Mouse (Mus musculus) stomach, embryonic 14.5 days (tissue): ENCODE measurements around the gene Skiv2l. TPM values are rescaled to one million over a fixed set of nuclear protein-coding genes. Genes with fewer than 3 reads are reported as not detected.
"Not testable (repeated sequence)": the region's sequence is repeated elsewhere in the genome, so short reads cannot be mapped to it uniquely, and the experiment has no call there.

Source experiments
- ATAC-seq: fragments of 200-750 bp; cut with Nextera tagmentation; 2 replicates; pipeline ENCODE4 v1.8.0; 2017; ENCODE audit warnings: low read depth, moderate TSS enrichment; ENCODE audit not compliant: insufficient number of reproducible peaks, insufficient read depth, low FRiP score
- H3K27ac ChIP-seq: fragments of 300-500 bp; sonication (generic); 2 replicates; pipeline ENCODE4 v1.5.1; 2014; ENCODE audit warnings: mild to moderate bottlenecking, low read length, moderate library complexity, mixed read lengths
- H3K27me3 ChIP-seq: fragments of 300-500 bp; sonication (generic); 2 replicates; pipeline ENCODE4 v1.6.1; 2014; ENCODE audit warnings: low read length, control low read depth, mixed read lengths; ENCODE audit not compliant: control insufficient read depth, insufficient read depth
- H3K36me3 ChIP-seq: fragments of 300-500 bp; sonication (generic); 2 replicates; pipeline ENCODE4 v1.6.1; 2014; ENCODE audit warnings: mild to moderate bottlenecking, control low read depth, low read length, moderate library complexity, mixed read lengths; ENCODE audit not compliant: control insufficient read depth, insufficient read depth
- H3K4me1 ChIP-seq: fragments of 300-500 bp; sonication (generic); 2 replicates; pipeline ENCODE4 v1.6.1; 2014; ENCODE audit warnings: low read length, control low read depth, mixed read lengths; ENCODE audit not compliant: control insufficient read depth, insufficient read depth
- H3K4me2 ChIP-seq: fragments of 300-500 bp; sonication (generic); replicated peaks from 2 replicates; pipeline ENCODE4 v1.6.1; 2014; ENCODE audit warnings: low read depth, low read length, control low read depth
- H3K4me3 ChIP-seq: fragments of 300-500 bp; sonication (generic); 2 replicates; pipeline ENCODE4 v1.5.1; 2014; ENCODE audit warnings: low read depth, low read length, control low read depth
- H3K9ac ChIP-seq: fragments of 300-500 bp; sonication (generic); replicated peaks from 2 replicates; pipeline ENCODE4 v1.6.1; 2014; ENCODE audit warnings: low read depth, mild to moderate bottlenecking, control low read depth, low read length, moderate library complexity, mixed read lengths
- H3K9me3 ChIP-seq: fragments of 300-500 bp; sonication (generic); 2 replicates; pipeline ENCODE4 v1.6.1; 2016; ENCODE audit warnings: low read depth, low read length, control low read depth; ENCODE audit not compliant: control insufficient read depth
- WGBS: fragments of 180-500 bp; shearing (Covaris S2); extraction: QIAGEN DNeasy Blood & Tissue Kit; methylation state at CpG from one replicate; pipeline ENCODE4 v1.1.7; 2014; 5-methylcytosine and 5-hydroxymethylcytosine counted together
- polyA plus RNA-seq: library from polyadenylated mRNA; unstranded; fragments of >200 nt; fragmentation: Nextera tagmentation; extraction: Ambion mirVana; gene quantifications from 2 replicates; pipeline ENCODE4 v1.2.1, GENCODE M21; 2014

The Skiv2l gene
- polyA plus RNA-seq, 1 experiment from 2014 or later = 39.5 TPM

DNA sequence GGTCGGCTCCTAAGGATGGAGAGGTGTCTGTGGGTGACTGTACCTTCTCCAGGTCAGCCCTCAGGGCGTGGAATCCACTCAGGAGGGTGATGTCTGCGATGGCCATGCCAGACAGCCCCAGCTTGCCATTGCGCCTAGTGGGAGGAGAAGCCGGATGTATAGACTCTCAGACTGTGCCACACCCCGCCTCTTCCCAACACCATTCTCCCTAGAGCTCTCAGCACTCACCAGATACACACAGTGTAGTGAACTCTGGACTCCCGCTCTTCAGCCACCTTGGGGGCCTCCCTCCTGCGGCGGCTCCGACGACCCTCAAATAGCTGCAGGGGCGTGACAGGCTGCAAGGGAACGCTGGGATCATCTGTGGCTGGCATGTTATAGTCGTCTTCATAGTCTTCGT lies 38.7 kb downstream of the Skiv2l start:
- no peak overlapping the region for H3K9ac ChIP-seq
- H3K4me2 ChIP-seq = no peak overlapping the region
- no peaks in the 10 kb centered on the region for H3K27me3 ChIP-seq
- no peak overlapping the region for H3K4me3 ChIP-seq
- 66% methylated on average over 15 of the region's 15 CpGs for WGBS
- no peak overlapping the region for H3K27ac ChIP-seq
- no peaks in the 10 kb centered on the region for H3K36me3 ChIP-seq
- H3K4me1 ChIP-seq = no peaks in the 10 kb centered on the region
- H3K9me3 ChIP-seq = no peaks in the 10 kb centered on the region
- no peak for ATAC-seq

DNA sequence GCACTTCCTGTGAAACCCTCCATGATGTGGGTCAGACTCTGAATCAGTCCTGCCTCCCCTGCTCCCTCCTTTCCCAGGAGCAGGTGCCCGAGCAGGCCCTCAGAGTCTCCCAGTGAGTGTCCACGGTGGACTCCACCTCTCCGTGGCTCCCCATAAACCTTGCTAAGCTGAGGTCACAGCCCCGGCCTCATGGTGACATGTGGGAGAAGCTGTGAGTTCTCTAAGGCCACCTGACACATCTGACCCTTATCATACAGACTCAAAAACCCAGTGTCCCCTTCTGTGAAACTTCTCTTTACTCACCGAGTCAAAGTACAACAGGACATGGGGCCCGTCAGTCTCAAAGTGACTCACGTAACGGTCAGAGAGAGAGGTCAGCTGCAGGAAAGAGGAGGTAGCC lies 39.2 kb downstream of the Skiv2l start:
- H3K4me2 ChIP-seq, H3K4me3 ChIP-seq, H3K27me3 ChIP-seq, H3K4me1 ChIP-seq, H3K9me3 ChIP-seq, H3K36me3 ChIP-seq, H3K27ac ChIP-seq, H3K9ac ChIP-seq, ATAC-seq: not testable (repeated sequence)
- WGBS = 74% methylated on average over 8 of the region's 8 CpGs

DNA sequence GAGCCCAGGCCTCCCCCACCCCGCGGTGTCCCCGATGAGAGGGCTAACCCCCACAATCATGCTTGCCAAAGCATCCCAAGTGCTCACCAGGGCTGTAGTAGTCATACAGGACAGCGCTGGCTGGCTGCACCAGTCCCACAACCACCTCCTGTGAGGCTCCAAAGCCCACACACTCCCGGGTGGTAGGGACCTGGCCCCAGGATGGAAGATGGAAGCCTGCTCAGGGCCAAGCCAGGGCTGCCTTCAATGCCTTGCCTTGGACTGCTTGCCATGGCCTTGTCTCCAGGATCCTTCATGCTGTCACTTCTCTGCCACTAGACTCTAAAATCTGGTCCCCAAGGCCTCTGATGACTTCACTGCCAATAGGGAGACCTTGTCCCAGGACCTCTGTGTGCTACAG lies 39.6 kb downstream of the Skiv2l start:
- not testable (repeated sequence) for H3K9me3 ChIP-seq, H3K4me2 ChIP-seq, H3K4me1 ChIP-seq, H3K27ac ChIP-seq, ATAC-seq, H3K27me3 ChIP-seq, H3K4me3 ChIP-seq, H3K36me3 ChIP-seq, H3K9ac ChIP-seq
- WGBS = 75% methylated on average over 5 of the region's 5 CpGs

DNA sequence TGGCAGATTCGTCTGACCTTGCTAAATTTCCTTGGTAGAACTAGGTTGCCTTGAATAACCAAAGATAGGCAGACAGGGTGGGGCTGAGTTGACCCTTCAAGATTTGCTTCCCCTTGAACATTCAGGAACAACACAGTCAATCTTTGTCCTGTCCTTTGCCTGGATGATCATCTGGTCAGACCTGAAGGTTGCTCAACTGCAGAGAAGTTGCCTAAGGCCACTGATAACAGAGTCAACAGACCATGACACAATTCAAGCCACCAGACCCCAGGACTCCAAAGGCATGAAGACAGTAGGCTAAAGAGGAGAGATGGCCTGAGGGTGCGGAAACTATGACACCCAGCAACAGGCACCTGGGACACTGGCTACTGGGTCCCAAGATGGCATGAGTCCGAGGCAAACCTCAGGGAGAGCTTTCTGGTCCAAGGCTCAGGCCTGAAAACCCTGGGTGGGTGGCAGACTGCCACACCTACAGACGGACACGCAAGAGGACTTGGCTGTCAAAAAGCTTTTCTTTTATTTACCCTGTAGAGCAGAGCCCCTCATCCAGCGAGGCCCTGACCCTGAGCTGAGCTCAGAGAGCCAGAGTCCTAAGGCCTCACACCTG lies 41.3 kb downstream of the Skiv2l start:
- H3K27ac ChIP-seq = no peak overlapping the region
- no peaks in the 10 kb centered on the region for H3K4me1 ChIP-seq
- WGBS = 77% methylated on average over 6 of the region's 6 CpGs
- H3K4me2 ChIP-seq = no peak overlapping the region
- no peaks in the 10 kb centered on the region for H3K36me3 ChIP-seq
- no peaks in the 10 kb centered on the region for H3K9me3 ChIP-seq
- no peak overlapping the region for H3K9ac ChIP-seq
- no peak overlapping the region for H3K4me3 ChIP-seq
- ATAC-seq = no peak
- H3K27me3 ChIP-seq = no peaks in the 10 kb centered on the region

DNA sequence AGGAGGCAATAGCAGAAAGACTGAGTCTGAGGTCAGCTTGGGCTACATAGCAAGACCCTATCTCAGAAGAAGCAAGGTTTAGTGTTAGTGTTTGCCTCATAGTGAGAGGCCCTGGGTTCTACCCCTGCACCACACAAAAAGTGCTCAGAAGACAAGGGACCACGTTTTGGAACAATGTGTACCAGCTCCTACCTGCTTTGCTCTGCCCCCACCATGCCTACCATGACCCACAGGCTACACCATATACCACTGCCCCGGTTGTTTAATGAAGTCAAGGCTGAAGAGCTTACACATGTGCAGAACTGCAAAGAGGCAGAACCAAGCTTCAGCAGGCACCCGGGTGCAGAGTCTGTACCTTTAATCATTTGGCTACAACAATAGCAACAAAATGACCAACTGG lies 42.8 kb downstream of the Skiv2l start:
- H3K4me2 ChIP-seq = no peak overlapping the region
- WGBS = 70% methylated on average over 3 of the region's 3 CpGs
- no peaks in the 10 kb centered on the region for H3K36me3 ChIP-seq
- no peak overlapping the region for H3K9ac ChIP-seq
- no peak for ATAC-seq
- no peak overlapping the region for H3K4me3 ChIP-seq
- no peaks in the 10 kb centered on the region for H3K4me1 ChIP-seq
- no peak overlapping the region for H3K27ac ChIP-seq
- H3K27me3 ChIP-seq = no peaks in the 10 kb centered on the region
- H3K9me3 ChIP-seq = no peaks in the 10 kb centered on the region

DNA sequence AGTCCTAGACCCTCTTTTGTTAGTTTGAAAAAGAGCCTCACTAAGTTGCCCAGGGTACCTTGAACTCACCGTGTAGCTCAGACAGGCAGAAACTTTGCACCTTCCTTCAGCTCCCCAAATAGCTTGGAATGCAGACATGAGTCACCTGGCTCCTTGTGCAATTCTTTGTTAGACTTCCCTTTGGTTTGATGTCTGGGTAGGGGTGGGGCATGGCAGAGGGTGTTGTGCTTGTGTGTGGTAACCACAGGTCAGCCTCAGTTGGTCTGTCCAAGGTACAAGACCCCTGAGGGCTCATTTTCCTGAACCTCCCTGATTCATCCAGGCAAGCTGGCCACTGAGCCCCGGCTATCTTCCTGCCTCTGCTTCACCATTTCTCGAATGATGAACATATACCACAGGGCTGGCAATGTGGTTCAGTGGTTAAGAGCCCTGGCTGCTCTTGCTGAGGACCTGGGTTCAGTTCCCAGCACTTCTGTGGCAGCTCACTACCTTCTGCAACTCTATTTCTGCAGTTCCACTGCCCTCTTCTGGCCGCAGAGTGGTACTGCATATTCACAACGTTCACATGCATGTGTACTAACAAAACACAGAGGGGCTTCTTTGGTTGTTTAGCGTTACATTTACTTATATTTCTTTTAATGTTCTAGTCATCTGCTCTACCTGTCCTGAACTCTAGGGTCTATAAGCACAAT lies 45.0 kb downstream of the Skiv2l start:
- WGBS = 70% methylated on average over 6 of the region's 6 CpGs
- Histone ChIP-seq H3K4me1 (no peaks in the 10 kb centered on the region), H3K4me3 (no peak overlapping the region), H3K4me2 (no peak overlapping the region), H3K9me3 (no peaks in the 10 kb centered on the region), H3K27ac (no peak overlapping the region), H3K27me3 (no peaks in the 10 kb centered on the region), H3K9ac (no peak overlapping the region), H3K36me3 (no peaks in the 10 kb centered on the region)
- ATAC-seq = no peak

DNA sequence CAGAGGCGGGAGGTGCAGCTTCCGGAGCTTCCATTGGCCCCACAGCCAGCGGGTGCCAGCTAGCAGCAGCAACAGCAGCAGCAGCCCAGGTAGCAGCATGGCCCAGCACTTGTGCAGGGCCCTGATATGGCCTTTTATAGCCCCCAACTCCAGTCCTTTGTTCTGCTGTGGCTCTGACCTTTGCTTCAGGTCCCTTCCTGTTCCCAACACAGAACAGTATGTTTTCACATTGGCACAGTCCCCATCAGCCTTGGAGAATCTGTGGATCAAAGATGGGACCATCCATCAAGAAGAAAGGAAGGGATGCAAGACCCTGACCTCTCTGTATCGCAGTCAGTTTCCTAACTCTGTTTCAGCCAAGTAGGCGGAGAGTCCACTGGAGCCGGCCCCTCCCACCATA lies 45.7 kb downstream of the Skiv2l start, which contains the start of gene Cyp21a1:
Gene Cyp21a1 (minus strand): TSS at position 261 of the 400 bp plus-strand sequence.
- H3K27me3 ChIP-seq, H3K9ac ChIP-seq: not testable (repeated sequence)

DNA sequence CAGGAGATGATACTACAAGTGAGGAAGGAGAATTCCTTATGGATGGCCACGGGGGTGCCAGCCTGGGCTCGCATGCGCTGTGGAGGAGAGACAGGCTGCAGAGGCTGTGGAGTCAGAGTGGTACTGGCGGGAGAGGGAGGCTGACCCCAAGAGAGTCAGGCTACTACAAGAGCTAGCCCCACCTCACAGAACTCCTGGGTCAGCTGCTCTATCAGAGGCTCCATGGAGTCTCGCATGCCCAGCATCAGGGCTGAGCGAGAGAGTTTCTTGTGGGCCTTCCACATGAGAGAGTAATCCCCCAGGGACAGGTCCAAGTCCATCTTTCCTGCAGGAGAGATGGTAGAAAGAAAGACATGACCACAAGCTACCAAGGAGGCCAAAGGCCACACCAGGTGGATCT lies 46.6 kb downstream of the Skiv2l start:
- ATAC-seq, H3K36me3 ChIP-seq, H3K27me3 ChIP-seq, H3K9ac ChIP-seq, H3K27ac ChIP-seq, H3K4me3 ChIP-seq, H3K4me1 ChIP-seq, H3K9me3 ChIP-seq, H3K4me2 ChIP-seq: not testable (repeated sequence)
- WGBS = 85% methylated on average over 6 of the region's 6 CpGs

More for the DNA sequence above, 45.7 kb downstream of the Skiv2l start, which contains the start of gene Cyp21a1:
- not testable (repeated sequence) for H3K9me3 ChIP-seq, ATAC-seq, H3K27ac ChIP-seq, H3K4me1 ChIP-seq, H3K36me3 ChIP-seq, H3K4me2 ChIP-seq, H3K4me3 ChIP-seq
- 93% methylated on average over 3 of the region's 6 CpGs for WGBS

DNA sequence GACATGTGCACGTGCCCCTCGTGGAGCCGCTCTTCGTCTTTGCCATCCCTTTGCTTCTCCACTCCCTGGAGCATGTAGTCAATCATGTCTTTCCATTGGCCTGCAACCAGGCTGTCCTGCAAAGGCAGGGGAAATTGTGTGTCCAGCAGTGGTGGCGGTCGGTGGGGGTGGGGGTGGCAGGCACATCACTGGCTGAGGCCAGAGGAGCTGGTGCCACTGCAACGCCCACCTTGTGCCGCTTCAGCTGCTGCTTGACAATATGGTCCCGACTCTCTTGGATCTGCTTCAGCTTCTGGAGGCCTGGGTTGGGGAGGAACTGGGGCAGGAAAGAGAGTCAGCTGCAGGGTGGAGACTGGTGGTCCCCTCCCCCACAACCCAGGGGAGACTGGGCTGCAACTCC lies 47.3 kb downstream of the Skiv2l start:
- 85% methylated on average over 9 of the region's 9 CpGs for WGBS
- H3K9ac ChIP-seq = not testable (repeated sequence)

More for the DNA sequence above, 47.3 kb downstream of the Skiv2l start:
- H3K27ac ChIP-seq, ATAC-seq, H3K27me3 ChIP-seq, H3K4me2 ChIP-seq, H3K9me3 ChIP-seq, H3K36me3 ChIP-seq, H3K4me1 ChIP-seq, H3K4me3 ChIP-seq: not testable (repeated sequence)
